Mouse (Mus musculus): ENCODE results near the gene Rap1b.

DNA sequence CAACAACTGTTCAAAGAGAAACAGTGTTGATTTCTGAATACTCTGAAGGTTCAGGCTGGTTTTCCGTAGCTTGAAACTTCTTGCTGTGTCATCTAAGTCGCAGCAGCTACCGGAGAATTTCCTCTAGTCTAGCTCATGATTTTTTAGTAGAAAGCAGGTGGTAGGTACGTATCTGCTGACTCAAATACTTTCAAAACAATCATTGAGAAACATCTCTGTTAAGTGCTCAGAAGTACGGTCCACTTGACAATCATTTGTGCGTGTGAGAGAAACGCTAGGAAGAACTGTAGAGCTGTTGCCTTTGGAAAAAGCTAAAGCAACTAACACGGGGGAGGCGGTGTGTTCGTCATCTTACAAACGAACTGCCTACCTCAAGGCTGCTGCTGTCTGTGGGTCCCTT is 14.0 kb upstream of the Rap1b start:
- TF ChIP-seq CTCF (IDR thresholded peaks at IDR 0.05; ENCODE audit: control insufficient read depth, insufficient read depth, low read length) (no peak), POLR2A (IDR thresholded peaks at IDR 0.05; ENCODE audit: borderline replicate concordance, control insufficient read depth, low read depth, low read length) (no peak)
